Mouse (Mus musculus) embryonic facial prominence, embryonic 15.5 days (tissue): Measurements from ENCODE around the gene Zbtb8os. TPM values are rescaled to one million over a fixed set of nuclear protein-coding genes. Genes with fewer than 3 reads are reported as not detected.

Experiments used
- ATAC-seq: fragments of 200-750 bp; cut with Nextera tagmentation; 2 replicates; pipeline ENCODE4 v1.8.0; 2017; ENCODE audit warnings: low read depth, moderate TSS enrichment; ENCODE audit not compliant: insufficient number of reproducible peaks, low FRiP score, low TSS enrichment
- H3K27ac ChIP-seq: fragments of 300-500 bp; sonication (generic); replicated peaks from 2 replicates; pipeline ENCODE4 v1.5.1; 2015; ENCODE audit warnings: mild to moderate bottlenecking, inconsistent platforms
- H3K27me3 ChIP-seq: fragments of 300-500 bp; sonication (generic); 2 replicates; pipeline ENCODE4 v1.6.1; 2015; ENCODE audit warnings: inconsistent platforms
- H3K36me3 ChIP-seq: fragments of 300-500 bp; sonication (generic); 2 replicates; pipeline ENCODE4 v1.6.1; 2015; ENCODE audit warnings: mild to moderate bottlenecking, inconsistent platforms
- H3K4me1 ChIP-seq: fragments of 300-500 bp; sonication (generic); 2 replicates; pipeline ENCODE4 v1.6.1; 2015; ENCODE audit warnings: inconsistent platforms
- H3K4me2 ChIP-seq: fragments of 300-500 bp; sonication (generic); replicated peaks from 2 replicates; pipeline ENCODE4 v1.6.1; 2015; ENCODE audit warnings: mild to moderate bottlenecking, inconsistent platforms
- H3K4me3 ChIP-seq: fragments of 300-500 bp; sonication (generic); replicated peaks from 2 replicates; pipeline ENCODE4 v1.5.1; 2015; ENCODE audit warnings: mild to moderate bottlenecking, inconsistent platforms
- H3K9ac ChIP-seq: fragments of 300-500 bp; sonication (generic); 2 replicates; pipeline ENCODE4 v1.6.1; 2015; ENCODE audit warnings: inconsistent platforms
- H3K9me3 ChIP-seq: fragments of 300-500 bp; sonication (generic); replicated peaks from 2 replicates; pipeline ENCODE4 v1.6.1; 2016; ENCODE audit warnings: inconsistent platforms
- WGBS: fragments of 180-500 bp; shearing (Covaris S2); methylation state at CpG from one replicate; pipeline ENCODE4 v1.1.7; 2015; 5-methylcytosine and 5-hydroxymethylcytosine counted together
- polyA plus RNA-seq: library from polyadenylated mRNA; unstranded; fragments of >200 nt; fragmentation: Nextera tagmentation; extraction: Ambion mirVana; gene quantifications from 2 replicates; pipeline ENCODE4 v1.2.1, GENCODE M21; 2015

Zbtb8os gene
- polyA plus RNA-seq, 1 experiment from 2014 or later = 41.2 TPM

DNA sequence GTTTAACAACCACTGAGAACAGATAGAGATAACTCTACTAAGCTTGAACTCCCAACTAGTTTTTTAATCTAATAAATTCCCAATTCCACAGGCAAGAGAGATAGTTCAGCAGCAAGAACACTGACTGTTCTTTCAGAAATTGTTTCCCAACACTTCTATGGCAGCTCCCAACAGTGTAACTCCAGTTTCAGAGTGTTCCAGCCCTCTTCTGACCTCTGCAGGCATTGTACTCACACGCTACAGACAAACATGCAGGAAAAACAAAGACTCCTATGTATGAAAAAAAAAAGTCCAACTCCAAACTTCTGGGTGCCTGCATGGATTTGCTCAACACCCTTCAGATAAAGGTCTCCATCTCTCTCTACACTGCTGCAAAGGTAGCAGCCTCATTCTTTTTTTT lies 2.6 kb upstream of the Zbtb8os start:
- peak overlapping the region; percentile 95 for H3K4me3 ChIP-seq
- 33% methylated on average over 1 of the region's 1 CpGs for WGBS
- H3K9me3 ChIP-seq = no peaks in the 10 kb centered on the region

DNA sequence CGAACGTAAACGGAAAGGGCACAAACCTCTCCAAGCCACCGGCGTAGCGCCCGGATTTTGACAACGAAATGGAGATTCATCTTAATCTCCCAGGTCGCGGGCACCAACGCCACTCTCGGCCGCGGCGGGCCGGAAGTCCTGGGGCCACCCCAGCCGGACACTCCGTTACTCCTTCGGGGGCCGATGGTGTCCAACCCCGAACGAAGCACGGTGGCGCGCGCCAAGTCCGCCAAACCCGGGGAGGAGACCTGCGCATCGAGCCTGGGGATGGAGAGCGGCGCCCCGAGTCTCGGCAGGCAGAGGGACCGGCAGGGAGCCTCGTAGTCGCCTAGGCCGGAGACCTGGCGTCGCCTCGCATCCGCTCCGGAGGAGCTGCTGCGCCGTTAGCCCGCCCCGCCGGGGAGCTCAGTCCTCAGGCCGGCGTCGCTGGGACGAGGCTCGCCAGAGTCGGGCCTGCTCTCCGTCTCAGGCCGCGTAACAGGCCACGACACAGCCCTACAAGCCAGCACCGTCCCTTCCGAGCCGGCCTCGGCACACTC lies 749 bp upstream of the Zbtb8os start:
- H3K36me3 ChIP-seq = peaks cover 18% of the 10 kb centered on the region
- H3K27me3 ChIP-seq = no peaks in the 10 kb centered on the region
- no peaks in the 10 kb centered on the region for H3K9me3 ChIP-seq
- peak overlapping the region; percentile 93 for H3K9ac ChIP-seq
- WGBS = under 1% methylated on average over 61 of the region's 62 CpGs
- peak overlapping the region; percentile 95 for H3K4me3 ChIP-seq
- peaks cover 39% of the 10 kb centered on the region for H3K4me1 ChIP-seq
- H3K4me2 ChIP-seq = peak overlapping the region; percentile 79
- ATAC-seq = no peak
- peak overlapping the region; percentile 97 for H3K27ac ChIP-seq

More for the DNA sequence above, 2.6 kb upstream of the Zbtb8os start:
- no peak overlapping the region for H3K27ac ChIP-seq
- H3K36me3 ChIP-seq = peaks cover 32% of the 10 kb centered on the region
- no peak overlapping the region for H3K9ac ChIP-seq
- peak overlapping the region; percentile 79 for H3K4me2 ChIP-seq
- H3K27me3 ChIP-seq = no peaks in the 10 kb centered on the region
- no peak for ATAC-seq
- H3K4me1 ChIP-seq = peaks cover 39% of the 10 kb centered on the region

DNA sequence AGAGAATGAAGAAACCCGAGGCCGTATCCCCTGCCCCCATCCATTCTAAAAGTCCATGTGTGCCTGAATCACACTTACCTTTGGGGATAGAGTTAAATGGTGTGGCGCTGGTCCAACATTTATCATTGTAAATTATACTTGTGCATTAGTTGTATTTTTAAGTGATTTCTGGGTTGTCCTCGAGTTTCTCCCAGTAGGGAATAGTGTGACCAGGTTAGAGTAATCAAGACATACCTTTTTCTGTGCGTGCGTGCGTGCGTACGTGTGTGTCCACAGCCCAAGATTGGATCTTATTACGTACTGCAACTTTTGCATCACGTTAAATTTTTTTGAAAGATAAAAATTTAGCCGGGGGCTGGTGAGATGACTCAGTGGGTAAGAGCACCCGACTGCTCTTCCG lies 796 bp downstream of the Zbtb8os start:
- WGBS = 37% methylated on average over 14 of the region's 14 CpGs

DNA sequence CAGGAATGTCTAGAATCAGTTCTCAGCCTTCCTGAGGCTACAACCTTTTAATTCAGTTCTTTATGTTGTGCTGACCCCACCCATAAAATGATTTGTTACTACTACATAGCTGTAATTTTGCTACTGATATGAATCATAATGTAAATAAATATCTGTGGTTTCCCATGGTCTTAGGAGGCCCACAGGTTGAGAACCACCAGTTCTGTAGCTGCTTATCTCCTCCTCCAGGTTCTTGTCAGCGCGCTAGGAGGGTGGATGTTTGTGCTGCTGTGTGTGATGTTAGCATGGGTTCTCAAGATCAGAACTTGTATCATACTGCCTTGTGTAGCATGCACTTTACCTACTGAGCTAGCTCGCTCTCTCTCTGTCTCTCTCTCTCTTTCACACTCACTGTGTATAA lies 4.2 kb downstream of the Zbtb8os start:
- 94% methylated on average over 3 of the region's 3 CpGs for WGBS

More for the DNA sequence above, 796 bp downstream of the Zbtb8os start:
- peak overlapping the region; percentile 55 for H3K9ac ChIP-seq
- no peaks in the 10 kb centered on the region for H3K9me3 ChIP-seq
- H3K27ac ChIP-seq = peak overlapping the region; percentile 100
- peak overlapping the region; percentile 79 for H3K4me2 ChIP-seq
- H3K4me1 ChIP-seq = peaks cover 31% of the 10 kb centered on the region
- peaks cover 15% of the 10 kb centered on the region for H3K36me3 ChIP-seq
- no peaks in the 10 kb centered on the region for H3K27me3 ChIP-seq
- no peak for ATAC-seq
- H3K4me3 ChIP-seq = peak overlapping the region; percentile 95

DNA sequence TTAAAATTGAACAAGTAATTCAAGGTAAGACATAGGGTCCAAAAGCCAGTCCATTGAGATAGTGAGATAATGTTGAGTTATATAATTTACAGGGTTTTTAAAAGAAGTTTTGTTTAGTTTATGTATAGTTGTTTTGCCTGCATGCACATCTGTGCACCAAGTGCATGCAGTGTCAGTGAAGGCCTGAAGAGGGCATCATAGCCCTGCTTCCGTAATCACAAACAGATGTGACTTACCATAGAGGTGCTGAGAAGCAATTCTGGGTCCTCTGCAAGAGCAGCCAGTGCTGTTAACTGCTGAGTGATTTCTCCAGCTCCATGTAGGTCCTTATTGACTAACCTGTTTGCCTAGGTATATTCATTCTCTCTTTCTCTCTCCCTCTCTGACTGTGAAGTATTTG lies 6.4 kb downstream of the Zbtb8os start:
- 94% methylated on average over 1 of the region's 1 CpGs for WGBS
- Histone ChIP-seq H3K36me3 (peaks cover 38% of the 10 kb centered on the region), H3K27me3 (no peaks in the 10 kb centered on the region), H3K9ac (no peak overlapping the region), H3K27ac (no peak overlapping the region), H3K4me3 (no peak overlapping the region), H3K4me1 (0 out of 2 replicates have a peak, but pooled peaks cover 4% of the 10 kb centered on the region), H3K4me2 (no peak overlapping the region), H3K9me3 (no peaks in the 10 kb centered on the region)
- ATAC-seq = no peak

More for the DNA sequence above, 4.2 kb downstream of the Zbtb8os start:
- no peaks in the 10 kb centered on the region for H3K27me3 ChIP-seq
- H3K9me3 ChIP-seq = no peaks in the 10 kb centered on the region
- H3K27ac ChIP-seq = no peak overlapping the region
- H3K4me2 ChIP-seq = no peak overlapping the region
- peaks cover 30% of the 10 kb centered on the region for H3K36me3 ChIP-seq
- H3K9ac ChIP-seq = no peak overlapping the region
- no peak overlapping the region for H3K4me3 ChIP-seq
- no peak for ATAC-seq
- H3K4me1 ChIP-seq = peaks cover 4% of the 10 kb centered on the region; the same call in 1 of the 2 replicates

DNA sequence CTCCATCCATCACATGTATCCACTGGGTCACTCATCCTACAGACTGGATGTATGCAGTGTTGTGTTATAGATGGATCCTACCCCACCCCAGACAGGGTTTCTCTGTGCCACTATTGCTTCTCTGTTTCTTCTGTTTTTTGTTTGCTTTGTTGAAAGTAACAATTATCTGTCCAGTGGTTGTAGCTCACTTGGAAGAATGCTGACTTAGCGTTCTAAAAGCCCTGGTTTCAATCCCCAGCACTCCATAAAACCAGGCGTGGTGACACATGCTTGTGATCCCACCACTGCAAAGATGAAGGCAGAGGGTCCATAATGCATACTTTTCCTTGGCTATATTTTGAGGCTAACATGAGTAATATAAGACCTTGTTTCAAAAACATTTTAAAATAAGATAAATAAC lies 7.2 kb downstream of the Zbtb8os start:
- no peaks in the 10 kb centered on the region for H3K27me3 ChIP-seq
- no peak for ATAC-seq
- peaks cover 41% of the 10 kb centered on the region for H3K36me3 ChIP-seq
- H3K27ac ChIP-seq = no peak overlapping the region
- no peak overlapping the region for H3K9ac ChIP-seq
- H3K4me1 ChIP-seq = no peaks in the 10 kb centered on the region
- WGBS = 82% methylated on average over 2 of the region's 2 CpGs
- H3K9me3 ChIP-seq = no peaks in the 10 kb centered on the region
- H3K4me3 ChIP-seq = no peak overlapping the region
- H3K4me2 ChIP-seq = no peak overlapping the region

DNA sequence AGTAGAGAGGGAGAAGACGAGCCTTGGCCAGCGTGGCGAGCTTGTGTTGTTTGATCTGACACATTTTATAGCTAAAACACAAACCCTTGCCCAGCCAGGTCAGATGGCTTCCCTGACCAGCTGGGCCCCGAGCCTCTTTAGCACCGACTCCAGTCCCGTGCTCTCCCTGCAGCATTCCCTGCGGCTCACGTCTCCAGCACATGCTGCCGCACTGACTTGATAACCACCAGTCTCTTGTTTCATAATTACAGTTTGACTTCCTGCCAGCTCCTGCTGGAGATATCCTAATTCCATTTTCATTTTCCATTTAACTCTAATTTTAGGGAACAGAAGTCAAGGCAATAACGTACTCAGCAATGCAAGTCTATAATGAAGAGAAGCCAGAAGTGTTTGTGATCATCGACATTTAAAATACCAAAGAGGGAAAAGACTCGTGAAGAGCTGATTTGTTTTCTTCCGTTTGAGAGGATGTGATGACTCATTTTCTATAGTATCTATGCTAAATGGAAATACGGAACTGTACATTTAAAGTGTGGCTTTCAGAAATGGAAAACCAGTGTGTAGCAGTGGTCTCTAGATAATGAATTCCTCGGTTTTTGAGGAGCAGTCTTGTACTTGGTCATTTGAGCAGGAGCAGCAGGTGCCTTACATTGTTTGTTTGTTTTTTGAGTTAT lies 11.1 kb downstream of the Zbtb8os start:
- H3K4me2 ChIP-seq = no peak overlapping the region
- H3K27me3 ChIP-seq = no peaks in the 10 kb centered on the region
- H3K36me3 ChIP-seq = peaks cover 48% of the 10 kb centered on the region
- WGBS = 68% methylated on average over 15 of the region's 15 CpGs
- no peaks in the 10 kb centered on the region for H3K4me1 ChIP-seq
- no peak overlapping the region for H3K4me3 ChIP-seq
- ATAC-seq = no peak
- no peak overlapping the region for H3K27ac ChIP-seq
- H3K9me3 ChIP-seq = no peaks in the 10 kb centered on the region
- H3K9ac ChIP-seq = no peak overlapping the region

DNA sequence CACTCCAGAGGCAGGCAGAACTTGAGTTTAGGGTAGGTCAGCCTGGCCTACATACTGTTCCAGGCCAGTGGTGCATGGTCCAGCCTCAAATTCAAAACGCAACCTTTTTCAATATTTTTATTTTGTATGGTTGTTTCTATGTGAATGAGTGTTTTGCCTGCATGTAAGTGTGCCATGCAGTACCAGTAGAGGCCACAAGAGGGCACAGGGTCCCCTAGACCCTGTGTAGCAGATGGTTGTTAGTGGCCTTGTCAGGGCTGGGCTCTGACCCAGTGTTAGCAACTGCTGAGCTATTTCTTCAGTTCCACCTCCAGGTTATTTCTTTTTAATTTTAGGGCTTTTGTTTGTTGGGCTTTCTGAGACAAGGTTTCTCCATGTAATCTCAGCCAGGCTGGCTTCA lies 15.1 kb downstream of the Zbtb8os start:
- H3K4me2 ChIP-seq = no peak overlapping the region
- H3K9me3 ChIP-seq = no peaks in the 10 kb centered on the region
- peaks cover 39% of the 10 kb centered on the region for H3K36me3 ChIP-seq
- no peak overlapping the region for H3K27ac ChIP-seq
- 15% methylated on average over 1 of the region's 1 CpGs for whole genome bisulfite sequencing
- no peaks in the 10 kb centered on the region for H3K27me3 ChIP-seq
- H3K4me3 ChIP-seq = no peak overlapping the region
- H3K9ac ChIP-seq = no peak overlapping the region
- no peaks in the 10 kb centered on the region for H3K4me1 ChIP-seq
- ATAC-seq = no peak; the same call in 1 of the 2 replicates

DNA sequence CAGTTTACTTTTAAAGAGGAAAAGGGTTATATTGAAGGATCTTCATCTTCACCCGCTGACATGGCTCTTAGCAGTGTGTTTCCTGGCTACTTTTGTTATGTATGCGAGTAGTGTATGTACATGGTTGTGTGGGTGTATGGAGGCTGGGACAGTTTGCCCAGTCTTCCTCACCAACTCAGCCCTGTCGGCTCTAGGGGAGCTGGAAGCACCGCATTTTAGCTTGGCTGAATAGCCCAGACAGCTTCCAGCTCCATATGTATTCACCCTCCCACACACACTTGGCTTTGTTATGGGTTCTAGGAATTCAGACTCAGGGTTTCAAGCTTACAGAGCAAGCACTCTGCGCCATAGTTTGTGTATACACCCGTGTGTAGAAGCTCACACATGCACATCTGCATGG lies 15.6 kb downstream of the Zbtb8os start:
- H3K27me3 ChIP-seq = no peaks in the 10 kb centered on the region
- H3K9ac ChIP-seq = no peak overlapping the region
- H3K4me1 ChIP-seq = no peaks in the 10 kb centered on the region
- no peak overlapping the region for H3K4me2 ChIP-seq
- no peaks in the 10 kb centered on the region for H3K9me3 ChIP-seq
- H3K36me3 ChIP-seq = peaks cover 40% of the 10 kb centered on the region
- no peak overlapping the region for H3K4me3 ChIP-seq
- no peak overlapping the region for H3K27ac ChIP-seq
- ATAC-seq = no peak
- WGBS = 74% methylated on average over 6 of the region's 6 CpGs

DNA sequence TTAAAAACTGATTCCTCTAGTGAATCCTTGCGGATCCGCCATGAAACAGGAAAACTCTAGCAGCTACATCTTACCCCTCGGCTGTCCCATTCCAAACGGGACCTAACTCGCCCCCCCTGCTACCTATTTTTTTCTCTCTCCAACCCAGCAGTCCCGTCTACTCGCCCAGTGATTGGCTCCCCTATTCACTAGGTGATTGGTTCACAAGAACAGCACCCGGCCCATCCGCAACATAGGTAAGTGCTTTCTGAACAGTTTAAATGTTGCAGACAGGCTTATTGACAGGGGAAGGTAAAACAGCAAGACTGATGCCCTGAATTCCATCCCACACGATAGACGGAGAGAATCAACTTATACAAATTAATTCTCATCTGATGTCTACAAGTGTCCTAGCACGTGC lies 17.7 kb downstream of the Zbtb8os start:
- Histone ChIP-seq H3K4me1 (no peaks in the 10 kb centered on the region), H3K27me3 (no peaks in the 10 kb centered on the region), H3K36me3 (peaks cover 46% of the 10 kb centered on the region), H3K9me3 (no peaks in the 10 kb centered on the region), H3K4me2 (no peak overlapping the region), H3K4me3 (no peak overlapping the region), H3K27ac (no peak overlapping the region), H3K9ac (no peak overlapping the region)
- 86% methylated on average over 12 of the region's 12 CpGs for WGBS
- no peak for ATAC-seq

DNA sequence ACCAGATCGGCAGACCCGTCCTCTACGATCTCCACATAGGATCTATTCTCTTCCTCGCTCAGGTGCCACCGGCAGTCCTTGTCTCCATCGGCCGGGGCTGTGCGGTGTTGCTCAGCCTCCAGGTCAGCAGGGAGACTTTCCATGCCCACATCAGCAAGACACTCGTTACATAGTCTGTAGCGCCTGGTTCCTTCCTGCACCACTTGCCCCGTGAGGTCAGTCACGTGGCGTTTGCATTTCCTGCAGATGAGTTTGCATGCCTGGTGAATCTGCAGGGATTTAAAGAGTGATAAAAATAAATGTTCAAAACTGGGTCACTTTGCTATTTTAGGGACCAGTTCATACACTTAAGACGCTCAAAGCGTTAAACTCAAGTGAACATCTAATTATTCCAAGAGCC lies 18.7 kb downstream of the Zbtb8os start:
- Histone ChIP-seq H3K9ac (no peak overlapping the region), H3K4me3 (no peak overlapping the region), H3K9me3 (no peaks in the 10 kb centered on the region), H3K4me1 (no peaks in the 10 kb centered on the region), H3K27ac (no peak overlapping the region), H3K4me2 (no peak overlapping the region), H3K27me3 (no peaks in the 10 kb centered on the region), H3K36me3 (peaks cover 50% of the 10 kb centered on the region)
- ATAC-seq = no peak
- 78% methylated on average over 15 of the region's 15 CpGs for WGBS
